Mouse (Mus musculus) heart, adult 2 months (tissue): ENCODE data around the gene Tmem167b. TPM values are rescaled to one million over a fixed set of nuclear protein-coding genes. Genes with fewer than 3 reads are reported as not detected.

ENCODE experiments used
- DNase-seq, 2 experiments: peaks; one replicate each; pipeline ENCODE4 v3.0.0; 2021
- H3K27ac ChIP-seq: fragments of 200-600 bp; 2 replicates; pipeline ENCODE4 v1.8.1; 2022
- H3K27me3 ChIP-seq: fragments of 200-500 bp; 2 replicates; pipeline ENCODE4 v1.6.1; 2012; ENCODE audit warnings: mild to moderate bottlenecking, low read length, inconsistent platforms, mixed read lengths; ENCODE audit not compliant: control insufficient read depth, insufficient read depth
- H3K36me3 ChIP-seq: fragments of 200-500 bp; 2 replicates; pipeline ENCODE4 v1.6.1; 2012; ENCODE audit warnings: low read length, inconsistent platforms; ENCODE audit not compliant: control insufficient read depth, insufficient read depth
- H3K4me1 ChIP-seq: fragments of 200-500 bp; 2 replicates; pipeline ENCODE4 v1.6.1; 2011; ENCODE audit warnings: low read length; ENCODE audit not compliant: control insufficient read depth, insufficient read depth
- H3K4me3 ChIP-seq: fragments of 200-600 bp; 2 replicates; pipeline ENCODE4 v1.8.1; 2022
- H3K79me2 ChIP-seq: fragments of 200-500 bp; replicated peaks from 2 replicates; pipeline ENCODE4 v1.6.1; 2012; ENCODE audit warnings: mild to moderate bottlenecking, inconsistent platforms, low read length, moderate library complexity, mixed read lengths; ENCODE audit not compliant: control insufficient read depth, insufficient read depth
- H3K9ac ChIP-seq: fragments of 200-500 bp; 2 replicates; pipeline ENCODE4 v1.6.1; 2012; ENCODE audit warnings: low read depth, mild to moderate bottlenecking, control low read depth, inconsistent platforms, low read length, mixed read lengths
- CTCF ChIP-seq: fragments of 200-600 bp; IDR thresholded peaks from 2 replicates; pipeline ENCODE4 v1.8.1; 2022; ENCODE audit warnings: antibody characterized with exemption, mild to moderate bottlenecking, moderate library complexity
- EP300 ChIP-seq: fragments of 200-500 bp; IDR thresholded peaks from 2 replicates; pipeline ENCODE4 v1.6.1; 2011; ENCODE audit warnings: low read depth, low read length, control low read depth; ENCODE audit not compliant: insufficient read depth
- POLR2A ChIP-seq: fragments of 200-500 bp; IDR thresholded peaks from 2 replicates; pipeline ENCODE4 v1.6.1; 2011; ENCODE audit warnings: mild to moderate bottlenecking, low read depth, low read length, control low read depth; ENCODE audit not compliant: insufficient read depth
- WGBS: fragments of 180-500 bp; shearing (Covaris S2); methylation state at CpG from one replicate; pipeline ENCODE4 v1.1.7; 2018; 5-methylcytosine and 5-hydroxymethylcytosine counted together
- intact Hi-C: fragments of 180-260 bp; cut with DNase I; formaldehyde crosslinking; loops from one replicate; pipeline ENCODE4 v1.15.1; 2025
- polyA plus RNA-seq: library from polyadenylated mRNA; depleted of rRNA; stranded (reverse); fragments of >200 nt; gene quantifications from 2 replicates; pipeline ENCODE4 v1.2.3, GENCODE M21; 2012
- total RNA-seq, 2 experiments: library from RNA; stranded (reverse); gene quantifications; 2 replicates each; pipeline ENCODE4 v1.2.3; 2021

Gene Tmem167b
- total and polyA plus RNA-seq, 3 experiments = 6.3 to 28.4 (median 25.5) TPM

DNA sequence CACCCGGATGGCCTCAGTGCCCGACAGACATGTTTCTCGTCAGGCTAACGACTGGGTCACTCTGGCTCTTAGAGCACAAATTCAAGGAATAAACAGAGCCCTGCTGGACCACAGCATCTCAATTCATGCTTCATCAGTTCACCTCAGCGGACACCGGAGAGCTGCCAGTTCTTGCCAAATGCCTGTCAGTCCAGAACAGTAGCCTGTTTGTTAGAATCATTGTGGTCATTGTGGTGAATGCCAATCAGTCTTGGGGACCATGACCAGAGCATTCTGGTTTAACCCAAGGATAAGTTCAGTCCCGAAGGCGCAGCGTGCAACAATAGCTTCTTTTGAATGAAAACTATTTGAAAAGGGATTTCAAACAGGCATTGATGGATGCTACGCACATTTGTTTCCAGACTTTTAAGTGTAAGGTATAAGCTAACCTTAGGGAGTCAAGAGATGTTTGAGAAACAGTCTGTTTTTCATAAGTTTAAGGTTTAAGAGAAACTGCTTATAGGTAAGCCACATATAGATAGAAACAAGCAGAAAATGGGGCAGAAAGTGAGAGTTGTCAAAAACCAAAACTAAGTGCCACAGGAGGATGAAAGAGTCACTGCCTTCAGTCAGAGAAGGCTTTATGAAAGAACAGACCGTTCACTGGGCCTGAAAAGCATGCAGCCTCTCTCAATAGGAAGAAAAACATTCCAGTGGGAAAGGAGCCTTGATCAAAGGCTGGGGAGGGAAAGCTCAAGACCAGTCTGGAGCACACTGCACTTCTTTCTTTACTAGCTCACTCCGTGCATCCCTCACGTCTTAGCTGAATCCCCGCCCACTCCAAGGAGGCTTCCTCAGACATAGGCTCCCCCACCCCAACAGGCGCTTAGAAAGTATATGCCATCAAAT, 6.0 kb upstream of the Tmem167b start:
- Histone ChIP-seq H3K9ac (no peak overlapping the region), H3K27me3 (no peaks in the 10 kb centered on the region), H3K36me3 (no peaks in the 10 kb centered on the region), H3K27ac (no peak overlapping the region), H3K79me2 (no peaks in the 10 kb centered on the region), H3K4me1 (peaks cover 3% of the 10 kb centered on the region), H3K4me3 (no peak overlapping the region)
- WGBS = 61% methylated on average over 15 of the region's 15 CpGs
- no peak for TF ChIP-seq POLR2A
- intact Hi-C loops = loop anchor here (10.0 kb wide), 2 partner anchors 267 to 347 kb away; partner anchors contain the start of gene Prpf38b
- DNase-seq = no peak

GRCm38 (mm10) chr3:108563309-108563708, 1.0 kb upstream of the Tmem167b start:
- intact Hi-C loops = loop anchor here (1.0 to 10.0 kb wide), 6 partner anchors 8 to 351 kb away; partner anchors contain the start of genes Atxn7l2, Prpf38b, Sars and Taf13
- peaks cover 3% of the 10 kb centered on the region for H3K4me1 ChIP-seq
- peaks cover 3% of the 10 kb centered on the region for H3K36me3 ChIP-seq
- no peaks in the 10 kb centered on the region for H3K27me3 ChIP-seq
- 1% methylated on average over 4 of the region's 4 CpGs for WGBS
- H3K79me2 ChIP-seq = no peaks in the 10 kb centered on the region; the same call in 1 of the 2 replicates
- H3K9ac ChIP-seq = peak overlapping the region; percentile 63
- H3K4me3 ChIP-seq = peak overlapping the region; percentile 97
- DNase-seq = peak; percentile 82 to 83
- TF ChIP-seq CTCF (peak; percentile 86), POLR2A (peak; percentile 58), EP300 (no peak)
- H3K27ac ChIP-seq = peak overlapping the region; percentile 99

DNA sequence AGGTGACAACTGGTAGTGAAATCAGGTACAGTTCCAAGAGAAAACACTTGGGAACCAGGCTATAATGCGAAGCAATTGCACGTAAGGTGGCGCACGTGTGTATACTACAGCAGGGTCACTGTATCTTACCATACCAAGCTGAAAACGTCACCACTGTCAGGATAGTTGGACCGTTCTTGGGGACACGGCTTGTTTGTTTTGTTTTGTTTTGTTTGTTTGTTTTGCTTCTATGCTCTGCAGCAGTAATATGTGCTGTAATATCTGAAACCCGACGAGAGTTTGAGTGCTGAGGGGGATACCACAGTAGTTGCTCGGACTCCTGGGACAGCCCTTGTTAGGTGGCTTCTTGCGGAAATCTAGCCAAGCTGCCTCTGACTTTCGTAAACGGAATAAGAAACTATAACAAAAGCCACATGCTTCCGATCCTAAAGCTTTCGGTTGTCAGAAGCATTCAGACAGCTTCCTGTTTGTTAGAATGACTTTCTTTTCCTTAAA, 558 bp upstream of the Tmem167b start:
- TF ChIP-seq CTCF (no peak), POLR2A (no peak), EP300 (no peak)
- peak; percentile 31 to 38 for DNase-seq
- peaks cover 3% of the 10 kb centered on the region for H3K36me3 ChIP-seq
- intact Hi-C loops = loop anchor here (1.0 to 10.0 kb wide), 7 partner anchors 8 to 352 kb away; partner anchors contain the start of genes Atxn7l2, Prpf38b, Sars and Taf13
- H3K79me2 ChIP-seq = no peaks in the 10 kb centered on the region; the same call in 1 of the 2 replicates
- peak overlapping the region; percentile 97 for H3K4me3 ChIP-seq
- WGBS = under 1% methylated on average over 15 of the region's 15 CpGs
- no peaks in the 10 kb centered on the region for H3K27me3 ChIP-seq
- H3K27ac ChIP-seq = peak overlapping the region; percentile 99
- H3K9ac ChIP-seq = peak overlapping the region; percentile 63
- H3K4me1 ChIP-seq = peaks cover 3% of the 10 kb centered on the region

DNA sequence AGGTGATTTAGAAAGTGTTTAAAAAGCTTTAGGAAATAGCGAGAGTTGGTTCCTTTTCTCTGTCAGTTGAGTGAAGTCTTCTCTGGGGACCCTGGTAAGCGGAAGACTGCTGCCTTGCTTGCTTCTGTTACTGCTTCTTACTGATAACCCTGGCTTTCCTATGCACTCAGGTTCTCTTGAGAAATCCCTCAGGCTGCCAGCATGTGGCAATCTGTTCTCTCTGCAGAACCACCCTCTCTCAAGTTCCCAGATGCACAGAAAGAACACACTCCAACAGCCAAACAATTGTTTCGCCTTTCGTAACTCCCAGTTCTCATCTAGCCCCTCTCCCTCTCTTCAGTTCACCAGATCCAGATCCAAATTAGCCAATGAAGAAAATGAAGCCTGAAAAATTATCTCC, 4.4 kb downstream of the Tmem167b start:
- no peak for TF ChIP-seq POLR2A
- no peak for TF ChIP-seq EP300
- TF ChIP-seq CTCF = no peak
- no peaks in the 10 kb centered on the region; the same call in 1 of the 2 replicates for H3K79me2 ChIP-seq
- H3K27ac ChIP-seq = no peak overlapping the region
- 92% methylated on average over 4 of the region's 4 CpGs for WGBS
- no peaks in the 10 kb centered on the region for H3K27me3 ChIP-seq
- peaks cover 3% of the 10 kb centered on the region for H3K36me3 ChIP-seq
- intact Hi-C loops = no loop called here
- peaks cover 3% of the 10 kb centered on the region for H3K4me1 ChIP-seq
- no peak for DNase-seq
- H3K4me3 ChIP-seq = no peak overlapping the region
- H3K9ac ChIP-seq = no peak overlapping the region

GRCm38 (mm10) chr3:108554587-108555312, 7.5 kb downstream of the Tmem167b start:
- Histone ChIP-seq H3K36me3 (no peaks in the 10 kb centered on the region; the same call in 1 of the 2 replicates), H3K27me3 (no peaks in the 10 kb centered on the region), H3K4me3 (peak overlapping the region; percentile 88), H3K4me1 (no peaks in the 10 kb centered on the region), H3K79me2 (no peaks in the 10 kb centered on the region), H3K27ac (peak overlapping the region; percentile 89), H3K9ac (peak overlapping the region; percentile 99)
- WGBS = 16% methylated on average over 22 of the region's 22 CpGs
- TF ChIP-seq POLR2A (peak; percentile 100), EP300 (peak; percentile 96), CTCF (peak; percentile 96)
- intact Hi-C loops = no loop called here
- peak; percentile 91 to 92 for DNase-seq

DNA sequence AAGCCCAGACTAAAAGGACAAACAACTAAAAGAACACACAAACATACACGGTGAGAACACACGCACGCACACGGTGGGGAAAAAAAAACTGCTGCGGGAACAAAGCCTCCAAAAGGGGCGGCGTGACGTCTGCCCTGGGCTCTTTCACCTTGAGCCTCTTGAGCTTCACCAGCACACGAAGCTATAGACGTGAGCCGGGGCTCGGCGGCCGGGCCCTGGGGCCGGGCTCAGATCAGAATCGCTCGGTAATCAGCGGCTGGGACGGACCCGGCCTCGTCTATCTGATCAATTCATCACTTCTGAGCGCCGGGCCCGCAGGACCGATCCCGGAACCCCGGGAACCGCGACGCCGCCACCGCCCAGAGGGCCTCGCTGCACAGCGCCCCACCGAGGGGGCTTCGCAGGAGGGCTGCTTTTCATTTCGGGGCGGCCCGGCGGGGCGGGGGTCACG, 8.1 kb downstream of the Tmem167b start:
- H3K27me3 ChIP-seq = no peaks in the 10 kb centered on the region

More for the DNA sequence above, 8.1 kb downstream of the Tmem167b start:
- TF ChIP-seq POLR2A (no peak), CTCF (no peak), EP300 (no peak)
- Histone ChIP-seq H3K4me1 (no peaks in the 10 kb centered on the region), H3K4me3 (peak overlapping the region; percentile 88), H3K79me2 (no peaks in the 10 kb centered on the region), H3K9ac (peak overlapping the region; percentile 99), H3K36me3 (no peaks in the 10 kb centered on the region; the same call in 1 of the 2 replicates), H3K27ac (peak overlapping the region; percentile 89)
- DNase-seq = no peak
- 0% methylated on average over 36 of the region's 42 CpGs for WGBS
- intact Hi-C loops = no loop called here
